Mouse (Mus musculus): ENCODE measurements around the gene Sh3bgrl3. TPM values are rescaled to one million over a fixed set of nuclear protein-coding genes. Genes with fewer than 3 reads are reported as not detected.

Gene Sh3bgrl3
- polyA plus RNA-seq, 1 experiment from 2014 or later, result 161 TPM

GRCm38 (mm10) chr4:134138857-134139256 is 10.3 kb upstream of the Sh3bgrl3 start:
- no peaks in the 10 kb centered on the region for H3K27me3 ChIP-seq (ENCODE audit: control insufficient read depth, insufficient read depth, low read depth, low read length)
- no peaks in the 10 kb centered on the region for H3K4me1 ChIP-seq (ENCODE audit: control insufficient read depth, low read depth, low read length)
- no peak overlapping the region for H3K27ac ChIP-seq (ENCODE audit: low read length)
- WGBS (ENCODE audit: insufficient replicate concordance), result 59% methylated on average over 2 of the region's 2 CpGs
- H3K9ac ChIP-seq (ENCODE audit: low read depth, low read length), result no peak overlapping the region
- H3K4me2 ChIP-seq (ENCODE audit: low read depth, low read length), result no peak overlapping the region
- H3K4me3 ChIP-seq (ENCODE audit: low read depth, low read length), result no peak overlapping the region
- no peaks in the 10 kb centered on the region for H3K36me3 ChIP-seq (ENCODE audit: control insufficient read depth, insufficient read depth)
- H3K9me3 ChIP-seq (replicated peaks; ENCODE audit: control insufficient read depth, low read length), result no peaks in the 10 kb centered on the region
- ATAC-seq (ENCODE audit: low read depth), result no peak

- no peak for ATAC-seq (ENCODE audit: low read depth)
- Histone ChIP-seq H3K4me2 (ENCODE audit: low read depth, low read length) (no peak overlapping the region), H3K9ac (ENCODE audit: low read depth, low read length) (no peak overlapping the region), H3K4me1 (ENCODE audit: control insufficient read depth, low read depth, low read length) (no peaks in the 10 kb centered on the region; the same call in none of the 2 replicates), H3K27me3 (ENCODE audit: control insufficient read depth, insufficient read depth, low read depth, low read length) (no peaks in the 10 kb centered on the region), H3K27ac (ENCODE audit: low read length) (no peak overlapping the region), H3K36me3 (ENCODE audit: control insufficient read depth, insufficient read depth) (no peaks in the 10 kb centered on the region), H3K4me3 (ENCODE audit: low read depth, low read length) (no peak overlapping the region), H3K9me3 (replicated peaks; ENCODE audit: control insufficient read depth, low read length) (no peaks in the 10 kb centered on the region)
- 47% methylated on average over 3 of the region's 3 CpGs for WGBS (ENCODE audit: insufficient replicate concordance)
These were observed 7.8 kb upstream of the Sh3bgrl3 start for GRCm38 (mm10) chr4:134136280-134136926.

GRCm38 (mm10) chr4:134132519-134133095 is 4.0 kb upstream of the Sh3bgrl3 start:
- H3K27ac ChIP-seq (ENCODE audit: low read length), result no peak overlapping the region
- no peak for ATAC-seq (ENCODE audit: low read depth)
- peaks cover 30% of the 10 kb centered on the region for H3K4me1 ChIP-seq (ENCODE audit: control insufficient read depth, low read depth, low read length)
- H3K4me3 ChIP-seq (ENCODE audit: low read depth, low read length), result no peak overlapping the region
- H3K4me2 ChIP-seq (ENCODE audit: low read depth, low read length), result no peak overlapping the region
- 56% methylated on average over 8 of the region's 8 CpGs for WGBS (ENCODE audit: insufficient replicate concordance)
- no peak overlapping the region for H3K9ac ChIP-seq (ENCODE audit: low read depth, low read length)
- peaks cover 4% of the 10 kb centered on the region for H3K36me3 ChIP-seq (ENCODE audit: control insufficient read depth, insufficient read depth)
- H3K9me3 ChIP-seq (replicated peaks; ENCODE audit: control insufficient read depth, low read length), result no peaks in the 10 kb centered on the region
- H3K27me3 ChIP-seq (ENCODE audit: control insufficient read depth, insufficient read depth, low read depth, low read length), result no peaks in the 10 kb centered on the region

- Histone ChIP-seq H3K9ac (ENCODE audit: low read depth, low read length) (no peak overlapping the region), H3K4me2 (ENCODE audit: low read depth, low read length) (no peak overlapping the region), H3K9me3 (replicated peaks; ENCODE audit: control insufficient read depth, low read length) (no peaks in the 10 kb centered on the region), H3K27ac (ENCODE audit: low read length) (no peak overlapping the region), H3K36me3 (ENCODE audit: control insufficient read depth, insufficient read depth) (peaks cover 4% of the 10 kb centered on the region), H3K4me1 (ENCODE audit: control insufficient read depth, low read depth, low read length) (peaks cover 31% of the 10 kb centered on the region), H3K4me3 (ENCODE audit: low read depth, low read length) (no peak overlapping the region), H3K27me3 (ENCODE audit: control insufficient read depth, insufficient read depth, low read depth, low read length) (no peaks in the 10 kb centered on the region)
- whole genome bisulfite sequencing (ENCODE audit: insufficient replicate concordance), result 73% methylated on average over 3 of the region's 3 CpGs
- no peak for ATAC-seq (ENCODE audit: low read depth)
These were observed 3.5 kb upstream of the Sh3bgrl3 start for GRCm38 (mm10) chr4:134132117-134132516.

- H3K9ac ChIP-seq (ENCODE audit: low read depth, low read length), result peak overlapping the region; percentile 83; the same call in 1 of the 2 replicates
- 15% methylated on average over 6 of the region's 6 CpGs for WGBS (ENCODE audit: insufficient replicate concordance)
- no peaks in the 10 kb centered on the region for H3K9me3 ChIP-seq (replicated peaks; ENCODE audit: control insufficient read depth, low read length)
- H3K36me3 ChIP-seq (ENCODE audit: control insufficient read depth, insufficient read depth), result peaks cover 4% of the 10 kb centered on the region
- H3K4me2 ChIP-seq (ENCODE audit: low read depth, low read length), result peak overlapping the region; percentile 92
- H3K4me3 ChIP-seq (ENCODE audit: low read depth, low read length), result peak overlapping the region; percentile 80
- peaks cover 33% of the 10 kb centered on the region for H3K4me1 ChIP-seq (ENCODE audit: control insufficient read depth, low read depth, low read length)
- peak overlapping the region; percentile 79 for H3K27ac ChIP-seq (ENCODE audit: low read length)
- ATAC-seq (ENCODE audit: low read depth), result no peak
- H3K27me3 ChIP-seq (ENCODE audit: control insufficient read depth, insufficient read depth, low read depth, low read length), result no peaks in the 10 kb centered on the region
These were observed 893 bp upstream of the Sh3bgrl3 start for GRCm38 (mm10) chr4:134129482-134129881.

GRCm38 (mm10) chr4:134128983-134129362 is 384 bp upstream of the Sh3bgrl3 start:
- H3K36me3 ChIP-seq (ENCODE audit: control insufficient read depth, insufficient read depth), result peaks cover 4% of the 10 kb centered on the region
- H3K27me3 ChIP-seq (ENCODE audit: control insufficient read depth, insufficient read depth, low read depth, low read length), result no peaks in the 10 kb centered on the region
- peak overlapping the region; percentile 92 for H3K4me2 ChIP-seq (ENCODE audit: low read depth, low read length)
- WGBS (ENCODE audit: insufficient replicate concordance), result 2% methylated on average over 14 of the region's 14 CpGs
- ATAC-seq (ENCODE audit: low read depth), result peak; percentile 50
- peaks cover 38% of the 10 kb centered on the region for H3K4me1 ChIP-seq (ENCODE audit: control insufficient read depth, low read depth, low read length)
- H3K9ac ChIP-seq (ENCODE audit: low read depth, low read length), result peak overlapping the region; percentile 83
- peak overlapping the region; percentile 80 for H3K4me3 ChIP-seq (ENCODE audit: low read depth, low read length)
- peak overlapping the region; percentile 79 for H3K27ac ChIP-seq (ENCODE audit: low read length)
- no peaks in the 10 kb centered on the region for H3K9me3 ChIP-seq (replicated peaks; ENCODE audit: control insufficient read depth, low read length)

- H3K36me3 ChIP-seq (ENCODE audit: control insufficient read depth, insufficient read depth), result peaks cover 4% of the 10 kb centered on the region
These were observed 796 bp downstream of the Sh3bgrl3 start for GRCm38 (mm10) chr4:134127793-134128192.

GRCm38 (mm10) chr4:134127121-134127455 is 1.5 kb downstream of the Sh3bgrl3 start:
- no peak overlapping the region for H3K9ac ChIP-seq (ENCODE audit: low read depth, low read length)
- ATAC-seq (ENCODE audit: low read depth), result no peak
- peaks cover 4% of the 10 kb centered on the region for H3K36me3 ChIP-seq (ENCODE audit: control insufficient read depth, insufficient read depth)
- peaks cover 38% of the 10 kb centered on the region for H3K4me1 ChIP-seq (ENCODE audit: control insufficient read depth, low read depth, low read length)
- H3K4me3 ChIP-seq (ENCODE audit: low read depth, low read length), result no peak overlapping the region
- H3K9me3 ChIP-seq (replicated peaks; ENCODE audit: control insufficient read depth, low read length), result no peaks in the 10 kb centered on the region
- no peak overlapping the region for H3K27ac ChIP-seq (ENCODE audit: low read length)
- H3K4me2 ChIP-seq (ENCODE audit: low read depth, low read length), result peak overlapping the region; percentile 92
- no peaks in the 10 kb centered on the region for H3K27me3 ChIP-seq (ENCODE audit: control insufficient read depth, insufficient read depth, low read depth, low read length)
- WGBS (ENCODE audit: insufficient replicate concordance), result 69% methylated on average over 7 of the region's 7 CpGs

More at GRCm38 (mm10) chr4:134127793-134128192, 796 bp downstream of the Sh3bgrl3 start:
- Histone ChIP-seq H3K9ac (ENCODE audit: low read depth, low read length) (peak overlapping the region; percentile 83), H3K27ac (ENCODE audit: low read length) (no peak overlapping the region), H3K9me3 (replicated peaks; ENCODE audit: control insufficient read depth, low read length) (no peaks in the 10 kb centered on the region), H3K4me3 (ENCODE audit: low read depth, low read length) (peak overlapping the region; percentile 80), H3K4me2 (ENCODE audit: low read depth, low read length) (peak overlapping the region; percentile 92), H3K27me3 (ENCODE audit: control insufficient read depth, insufficient read depth, low read depth, low read length) (no peaks in the 10 kb centered on the region), H3K4me1 (ENCODE audit: control insufficient read depth, low read depth, low read length) (peaks cover 38% of the 10 kb centered on the region)
- ATAC-seq (ENCODE audit: low read depth), result no peak
- 43% methylated on average over 8 of the region's 8 CpGs for WGBS (ENCODE audit: insufficient replicate concordance)

GRCm38 (mm10) chr4:134126300-134127120 is 2.1 kb downstream of the Sh3bgrl3 start:
- no peak overlapping the region for H3K4me3 ChIP-seq (ENCODE audit: low read depth, low read length)
- peaks cover 38% of the 10 kb centered on the region for H3K4me1 ChIP-seq (ENCODE audit: control insufficient read depth, low read depth, low read length)
- H3K27me3 ChIP-seq (ENCODE audit: control insufficient read depth, insufficient read depth, low read depth, low read length), result no peaks in the 10 kb centered on the region
- no peak for ATAC-seq (ENCODE audit: low read depth)
- H3K36me3 ChIP-seq (ENCODE audit: control insufficient read depth, insufficient read depth), result peaks cover 4% of the 10 kb centered on the region
- no peaks in the 10 kb centered on the region for H3K9me3 ChIP-seq (replicated peaks; ENCODE audit: control insufficient read depth, low read length)
- H3K4me2 ChIP-seq (ENCODE audit: low read depth, low read length), result peak overlapping the region; percentile 92; the same call in 1 of the 2 replicates
- H3K9ac ChIP-seq (ENCODE audit: low read depth, low read length), result no peak overlapping the region
- no peak overlapping the region for H3K27ac ChIP-seq (ENCODE audit: low read length)
- 83% methylated on average over 21 of the region's 21 CpGs for WGBS (ENCODE audit: insufficient replicate concordance)
